Mouse (Mus musculus): ENCODE data around the gene Gprc6a.

Gene Gprc6a

DNA sequence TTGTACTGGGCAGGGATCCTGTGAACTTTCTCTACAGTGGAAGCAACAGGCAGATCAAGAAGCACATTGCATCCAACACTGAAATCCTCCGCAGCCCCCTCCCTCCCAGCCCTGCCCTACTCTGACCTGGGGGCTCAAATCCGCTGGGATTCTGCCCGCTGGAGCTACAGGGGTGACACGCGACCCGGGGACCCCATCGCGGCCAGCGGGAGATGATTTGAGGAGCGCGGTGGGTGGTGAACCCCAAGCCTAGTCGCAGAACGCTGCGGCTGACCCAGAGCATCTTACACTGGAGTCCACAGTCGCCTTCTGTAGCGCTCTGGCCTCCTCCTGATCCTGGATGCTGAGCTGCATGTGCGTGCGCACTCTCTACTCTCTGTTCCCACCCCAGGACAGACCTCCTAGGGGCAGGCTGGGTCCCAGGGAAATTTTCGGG, 41.1 kb downstream of the Gprc6a start, which contains the start of gene Fam162b:
Gene Fam162b (minus strand): TSS at position 379 of the 436 bp plus-strand sequence.
- in situ Hi-C loops (cut with MboI, MseI): no loop called here

DNA sequence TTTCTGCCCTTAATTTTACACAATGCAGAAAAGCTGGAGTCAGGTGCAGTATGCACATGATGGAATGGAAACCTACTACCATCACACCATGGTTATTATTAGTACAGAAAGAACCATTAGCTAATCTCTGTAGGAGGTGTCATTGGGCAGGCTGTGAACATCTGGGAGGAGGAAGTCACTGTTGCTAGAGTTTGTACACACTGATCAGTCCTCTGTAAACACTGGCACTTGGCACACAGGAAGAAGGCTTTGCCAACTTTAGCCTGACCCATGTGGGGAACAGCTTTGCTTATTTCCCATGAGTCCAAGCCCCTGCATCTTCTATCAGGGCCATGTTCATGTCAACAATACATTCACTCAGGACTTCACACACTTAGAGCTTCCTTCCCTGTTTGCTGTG, 46.3 kb downstream of the Gprc6a start:
- in situ Hi-C loops (cut with MboI, MseI): no loop called here

- in situ Hi-C loops (cut with MboI, MseI): no loop called here
These were observed 46.9 kb downstream of the Gprc6a start for GRCm38 (mm10) chr10:51584378-51584777.

DNA sequence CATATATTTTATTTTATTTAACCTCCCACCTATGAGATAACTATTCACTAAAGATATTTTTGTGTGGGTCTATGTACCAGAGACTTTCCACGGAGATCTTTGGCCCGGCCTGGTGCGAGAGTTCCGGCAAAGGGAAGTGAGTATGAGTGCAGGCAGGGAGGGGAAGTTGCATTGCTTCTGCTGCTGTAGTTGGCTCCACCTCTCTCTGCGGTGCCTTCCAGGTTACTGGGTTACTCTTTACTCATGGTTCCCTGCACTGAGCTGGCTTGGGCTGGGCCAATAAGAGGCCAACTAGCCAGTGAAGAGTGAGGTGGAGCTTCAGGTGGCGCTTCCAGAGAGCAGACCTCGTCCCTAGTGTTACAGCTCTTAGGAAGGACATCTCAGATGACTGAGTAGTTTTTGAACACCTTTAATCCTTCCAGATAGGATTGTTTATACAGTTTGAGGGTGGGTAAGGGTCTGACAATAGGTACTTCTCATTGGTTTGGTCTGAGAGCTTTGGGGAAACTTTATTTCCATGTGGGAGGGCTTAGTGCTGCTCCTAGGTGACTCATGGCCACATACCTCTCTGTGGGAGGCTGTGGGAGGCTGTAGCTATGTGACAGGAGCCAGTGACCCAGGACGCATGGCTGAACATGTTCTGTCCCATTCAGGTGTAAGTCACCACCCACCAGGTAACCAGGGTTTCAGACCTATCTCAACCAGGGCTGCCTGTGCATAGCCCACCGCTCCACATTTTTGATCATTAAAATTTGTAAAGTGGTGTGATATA, 59.9 kb downstream of the Gprc6a start:
- in situ Hi-C loops (cut with MboI, MseI): no loop called here

Data from T-helper 1 cell (primary cell).